Comparison of ENCODE assay signal across 9 mouse cellular contexts in genomic region chr11:119958856-119959255, GRCm38 (mm10).
"Had no signal": no experiment of that assay in that cellular context is flagged by ENCODE, and none has a peak within 500 bp of the region (broad histone marks: within the 10 kb centered on the region; RNA-seq: fewer than 3 reads in every experiment).

No protein-coding gene starts in this region.

- ATAC-seq: intestine, embryonic 15.5 days had no signal

- H3K9me3 ChIP-seq: intestine, embryonic 15.5 days; limb, embryonic 10.5 days; liver, embryonic 15.5 days had no signal

- H3K9ac ChIP-seq: hindbrain, embryonic 14.5 days; intestine, embryonic 15.5 days; liver, embryonic 15.5 days; lung, embryonic 14.5 days had no signal

- H3K4me3 ChIP-seq: intestine, embryonic 15.5 days; limb, embryonic 10.5 days; liver, embryonic 15.5 days had no signal

- DNase-seq: lung, embryonic 14.5 days; right cerebral cortex, adult 18-20 months; right cerebral cortex, postnatal 25 days; thymus, postnatal 36 days had no signal

- H3K27ac ChIP-seq: hindbrain, embryonic 14.5 days; intestine, embryonic 15.5 days; limb, embryonic 10.5 days; liver, embryonic 15.5 days had no signal

- H3K36me3 ChIP-seq: intestine, embryonic 15.5 days had no signal

- H3K27me3 ChIP-seq: intestine, embryonic 15.5 days; liver, embryonic 15.5 days had no signal

- H3K4me2 ChIP-seq: hindbrain, embryonic 14.5 days; intestine, embryonic 15.5 days; liver, embryonic 11.5 days; liver, embryonic 15.5 days; lung, embryonic 14.5 days had no signal
